Mouse (Mus musculus): ENCODE measurements around the gene Mical3. TPM values are rescaled to one million over a fixed set of nuclear protein-coding genes. Genes with fewer than 3 reads are reported as not detected.

Gene Mical3
- 15.1 and 19.9 TPM in 2 replicates for polyA plus RNA-seq (2015; fragmentation: Nextera tagmentation; extraction: Ambion mirVana)

GRCm38 (mm10) chr6:121130773-121131172, at the start of gene Mical3:
Gene Mical3 (minus strand): TSS chr6:121130999.

GRCm38 (mm10) chr6:120916074-120916971, 214.5 kb downstream of the Mical3 start, which contains the start of gene Bid:
Gene Bid (minus strand): TSS chr6:120916853.

Other genes with a start within 250 kb of the Mical3 start
- 5.4 and 7.9 TPM in 2 replicates for gene Bid, start 214.1 kb downstream of the Mical3 start, polyA plus RNA-seq (2015; fragmentation: Nextera tagmentation; extraction: Ambion mirVana)
- gene Pex26, start 52.7 kb upstream of the Mical3 start, polyA plus RNA-seq (2015; fragmentation: Nextera tagmentation; extraction: Ambion mirVana) = 2.5 and 2.7 TPM in 2 replicates
- 1.4 and 3.0 TPM in 2 replicates for gene Tuba8, start 79.7 kb upstream of the Mical3 start, polyA plus RNA-seq (2015; fragmentation: Nextera tagmentation; extraction: Ambion mirVana)
- 3.8 and 4.5 TPM in 2 replicates for gene Usp18, start 114.9 kb upstream of the Mical3 start, polyA plus RNA-seq (2015; fragmentation: Nextera tagmentation; extraction: Ambion mirVana)
- gene Slc6a13, start 169.2 kb upstream of the Mical3 start, polyA plus RNA-seq (2015; fragmentation: Nextera tagmentation; extraction: Ambion mirVana) = 29.2 and 31.2 TPM in 2 replicates
- 0.27 and 0.37 TPM in 2 replicates for gene Slc6a12, start 212.1 kb upstream of the Mical3 start, polyA plus RNA-seq (2015; fragmentation: Nextera tagmentation; extraction: Ambion mirVana)